Mouse (Mus musculus) frontal cortex, adult (tissue): Measurements from ENCODE around the gene Mmp17.

Experiments
- ATAC-seq: cut with Nextera tagmentation; 2 replicates; pipeline ENCODE4 v1.9.2; 2017; ENCODE audit warnings: mild to moderate bottlenecking, moderate library complexity, mixed read lengths; ENCODE audit not compliant: low TSS enrichment

Gene Mmp17

GRCm38 (mm10) chr5:129583761-129584582 lies at the start of gene Mmp17:
Gene Mmp17, plus strand, starts transcription at chr5:129584169.
- ATAC-seq: peak; percentile 66

- peak; percentile 77 for ATAC-seq
Measured at GRCm38 (mm10) chr5:129534500-129534899, 49.5 kb upstream of the Mmp17 start.

GRCm38 (mm10) chr5:129535021-129535420 lies 48.9 kb upstream of the Mmp17 start:
- ATAC-seq: no peak

- no peak for ATAC-seq
Measured at GRCm38 (mm10) chr5:129535431-129535830, 48.5 kb upstream of the Mmp17 start.

- ATAC-seq: peak; percentile 67
Measured at GRCm38 (mm10) chr5:129538826-129539225, 45.1 kb upstream of the Mmp17 start.

GRCm38 (mm10) chr5:129542236-129542635 lies 41.7 kb upstream of the Mmp17 start:
- no peak for ATAC-seq

- ATAC-seq: peak; percentile 74; the same call in 1 of the 2 replicates
Measured at GRCm38 (mm10) chr5:129545787-129546186, 38.2 kb upstream of the Mmp17 start.

- ATAC-seq: no peak
Measured at GRCm38 (mm10) chr5:129549716-129550115, 34.3 kb upstream of the Mmp17 start.

- ATAC-seq: no peak
Measured at GRCm38 (mm10) chr5:129550790-129551189, 33.2 kb upstream of the Mmp17 start.

- ATAC-seq: no peak
Measured at GRCm38 (mm10) chr5:129551991-129552390, 32.0 kb upstream of the Mmp17 start.

GRCm38 (mm10) chr5:129553642-129554041 lies 30.3 kb upstream of the Mmp17 start:
- ATAC-seq: peak; percentile 56; the same call in 1 of the 2 replicates

GRCm38 (mm10) chr5:129558591-129558990 lies 25.4 kb upstream of the Mmp17 start:
- no peak for ATAC-seq

GRCm38 (mm10) chr5:129559283-129559682 lies 24.7 kb upstream of the Mmp17 start:
- no peak for ATAC-seq

GRCm38 (mm10) chr5:129562342-129562741 lies 21.6 kb upstream of the Mmp17 start:
- ATAC-seq: no peak

GRCm38 (mm10) chr5:129568596-129568995 lies 15.4 kb upstream of the Mmp17 start:
- peak; percentile 64 for ATAC-seq

- ATAC-seq: no peak
Measured at GRCm38 (mm10) chr5:129578201-129578600, 5.8 kb upstream of the Mmp17 start.

- peak; percentile 49 for ATAC-seq
Measured at GRCm38 (mm10) chr5:129580046-129580445, 3.9 kb upstream of the Mmp17 start.

GRCm38 (mm10) chr5:129580572-129580971 lies 3.4 kb upstream of the Mmp17 start:
- peak; percentile 40; the same call in 1 of the 2 replicates for ATAC-seq

GRCm38 (mm10) chr5:129581015-129581414 lies 3.0 kb upstream of the Mmp17 start:
- ATAC-seq: peak; percentile 27; the same call in 1 of the 2 replicates

GRCm38 (mm10) chr5:129583331-129583730 lies 638 bp upstream of the Mmp17 start:
- no peak for ATAC-seq

GRCm38 (mm10) chr5:129584583-129585541 lies 893 bp downstream of the Mmp17 start:
- no peak for ATAC-seq

GRCm38 (mm10) chr5:129586016-129586415 lies 2.0 kb downstream of the Mmp17 start:
- ATAC-seq: no peak; the same call in 1 of the 2 replicates
